10 mouse cellular contexts compared by ENCODE assay signal in genomic region chr2:17841963-17842362, GRCm38 (mm10).
DNase-seq lines count a peak whose midpoint lies in the region; TF ChIP-seq lines count a peak whose summit lies in the region.
"Had no signal": no experiment of that assay in that cellular context is flagged by ENCODE, and none has a peak within 500 bp of the region (broad histone marks: within the 10 kb centered on the region; RNA-seq: fewer than 3 reads in every experiment).

No protein-coding gene starts in this region.

- no peak for TF ChIP-seq POLR2A in kidney, adult 2 months (IDR thresholded peaks at IDR 0.05; ENCODE audit: low read depth, low read length)

- in situ Hi-C loops in ES-E14 (cut with MboI; ENCODE audit: low sequenced_read_pairs in 2 of 2, unreplicated experiment in 2 of 2): loop anchor here in 1 of 2 experiments (25.0 kb wide), 1 partner anchor 405 kb away; no protein-coding TSS in a partner anchor

- no peak overlapping the region for H3K9ac ChIP-seq in ES-E14 (ENCODE audit: insufficient read depth, low read depth, low read length, poor library complexity, severe bottlenecking)

- intact Hi-C loops in left cerebral cortex, postnatal 25 days (cut with DNase I): loop anchor here (2.0 to 10.0 kb wide), 4 partner anchors 111 to 419 kb away; partner anchors contain the start of gene Nebl

- H3K27me3 ChIP-seq in kidney, adult 2 months (replicated peaks; ENCODE audit: control insufficient read depth, insufficient read depth, low read length): no peaks in the 10 kb centered on the region

- no peaks in the 10 kb centered on the region for H3K36me3 ChIP-seq in kidney, adult 2 months (ENCODE audit: control insufficient read depth, insufficient read depth, low read length)
- no peaks in the 10 kb centered on the region for H3K36me3 ChIP-seq in ES-E14 (ENCODE audit: control insufficient read depth, insufficient read depth, low read length, poor library complexity, severe bottlenecking)

- 40% methylated on average over 3 of the region's 3 CpGs for WGBS in kidney, adult 2 months

- H3K4me3 ChIP-seq in kidney, adult 2 months (ENCODE audit: insufficient read depth, low read depth, low read length): no peak overlapping the region
- no peak overlapping the region for H3K4me3 ChIP-seq in ES-E14 (ENCODE audit: insufficient read depth in 1 of 2, low read depth in 1 of 2, low read length in 2 of 2, poor library complexity in 1 of 2, severe bottlenecking in 1 of 2)

- TF ChIP-seq CTCF in kidney, adult 2 months (conservative IDR thresholded peaks at IDR 0.05; ENCODE audit: insufficient read depth, insufficient read length, low read depth, low read length): peak; percentile 50

- H3K4me1 ChIP-seq in kidney, adult 2 months (ENCODE audit: control insufficient read depth, insufficient read depth, low read length): no peaks in the 10 kb centered on the region
- peaks cover 0 to 5% of the 10 kb centered on the region in 2 experiments; a peak in 1 of 4 replicates for H3K4me1 ChIP-seq in ES-E14 (ENCODE audit: control insufficient read depth in 2 of 2, insufficient read depth in 2 of 2, low read length in 2 of 2, poor library complexity in 1 of 2)

- DNase-seq in adrenal gland, postnatal 10 days: peak; percentile 38
- DNase-seq in adrenal gland, adult 2 months: no peak
- DNase-seq in kidney, adult 2 months: no peak
- no peak for DNase-seq in kidney, adult 8-10 months
- no peak for DNase-seq in ES-E14 (ENCODE audit: low read depth, low spot score)
- peak; percentile 42 to 48 for DNase-seq in left cerebral cortex, postnatal 25 days (ENCODE audit: low spot score in 2 of 2)
- no peak for DNase-seq in MN1 (ENCODE audit: low spot score)
- no peak for DNase-seq in urinary bladder, postnatal 25 days (ENCODE audit: low spot score)
- DNase-seq: kidney, adult 9 months had no signal

- no peak overlapping the region for H3K27ac ChIP-seq in kidney, adult 2 months (ENCODE audit: insufficient read depth, low read depth, low read length)
- no peak overlapping the region for H3K27ac ChIP-seq in ES-E14 (ENCODE audit: insufficient read depth, low read depth, low read length, poor library complexity, severe bottlenecking)
- H3K27ac ChIP-seq: macrophage had no signal

- H3K9me3 ChIP-seq in ES-E14 (ENCODE audit: control insufficient read depth, insufficient read depth, low read depth, low read length): no peaks in the 10 kb centered on the region

TF ChIP-seq in ES-E14, 5 proteins besides CTCF, POLR2A, EP300 and RAD21:
- no peak for TF ChIP-seq ZNF384 (IDR thresholded peaks at IDR 0.05; ENCODE audit: low read depth, low read length)
- TF ChIP-seq ZC3H11A (IDR thresholded peaks at IDR 0.05; ENCODE audit: borderline replicate concordance, low read depth, low read length): peak; percentile 71; the same call in 1 of the 2 replicates

Comparison
In these comparisons a context has a peak if more than half of its experiments do, and no peak if none do; other contexts are left out.
1. DNase-seq: peak in adrenal gland, postnatal 10 days (single experiment) and left cerebral cortex, postnatal 25 days (2 of 2); none in adrenal gland, adult 2 months (single experiment), kidney, adult 2 months (single experiment), kidney, adult 8-10 months (0 of 2), ES-E14 (single experiment), MN1 (single experiment) and urinary bladder, postnatal 25 days (single experiment).